Mouse (Mus musculus) spleen, postnatal 0 days (tissue): ENCODE results near the gene Olfr1137. TPM values are rescaled to one million over a fixed set of nuclear protein-coding genes. Genes with fewer than 3 reads are reported as not detected.

ENCODE experiments used
- polyA plus RNA-seq: library from polyadenylated mRNA; unstranded; fragments of >200 nt; fragmentation: Nextera tagmentation; extraction: Ambion mirVana; gene quantifications from 2 replicates; pipeline ENCODE4 v1.2.1, GENCODE M21; 2015

Olfr1137 gene
- polyA plus RNA-seq: not detected in 2 replicates

DNA sequence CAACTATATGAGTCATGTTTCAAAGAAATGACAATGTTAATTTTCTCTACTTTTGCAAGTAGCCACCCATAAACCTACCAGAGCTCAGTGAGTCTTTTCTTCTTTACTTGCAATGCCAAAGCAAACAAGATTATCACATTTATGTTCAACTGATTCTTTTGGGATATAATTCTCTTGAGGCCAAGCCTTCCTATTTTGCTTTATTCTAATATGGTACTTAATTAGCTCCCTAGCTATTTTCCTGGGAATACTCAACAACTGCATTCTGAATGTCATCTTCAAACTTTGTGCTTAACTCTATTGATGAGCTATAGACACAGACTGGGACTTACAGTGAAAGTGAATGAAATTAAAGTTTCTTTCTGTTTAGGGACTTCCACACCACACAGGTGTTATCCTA is at the start of gene Olfr1137:
Gene Olfr1137, minus strand, starts transcription at position 101 of the 400 bp plus-strand sequence.

DNA sequence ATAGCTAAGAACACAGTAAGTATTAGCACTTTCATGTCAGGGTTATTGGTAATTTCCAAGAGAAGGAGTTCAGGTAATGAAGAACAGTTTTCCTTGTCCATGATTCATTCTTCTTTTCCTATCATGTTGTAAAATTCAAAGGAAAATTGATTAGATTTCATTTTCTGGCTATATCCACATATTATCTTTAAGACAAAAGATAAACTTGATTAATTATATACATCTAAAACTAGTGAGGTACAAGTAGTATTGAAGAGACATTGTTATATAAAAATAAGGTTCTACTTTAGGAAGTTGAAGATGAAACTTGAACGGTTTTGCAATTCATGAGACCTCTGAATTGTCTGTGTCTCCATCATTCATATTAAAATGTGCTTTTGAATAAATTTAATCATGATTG is 40.9 kb upstream of the Olfr1137 start, which contains the start of gene Olfr1141:
Gene Olfr1141, minus strand, starts transcription at position 101 of the 400 bp plus-strand sequence.

DNA sequence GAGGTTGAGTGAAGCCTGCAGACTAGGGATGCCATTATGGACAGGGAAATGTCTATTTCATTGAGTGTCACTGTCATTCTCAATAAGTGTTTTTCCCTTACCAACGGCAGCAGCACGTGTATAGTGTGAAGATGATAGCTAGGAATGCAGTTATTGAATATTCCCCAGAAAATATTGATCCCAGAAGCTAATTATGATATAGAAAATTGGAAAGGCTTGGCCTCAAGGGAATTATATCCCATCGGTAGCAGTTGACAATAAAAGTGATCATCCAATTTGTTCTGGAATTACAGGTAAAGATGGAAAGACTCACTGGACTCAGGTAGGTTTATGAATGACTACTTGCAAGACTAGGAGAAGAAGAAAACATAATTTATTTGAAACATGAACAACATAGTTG is 30.5 kb upstream of the Olfr1137 start, which contains the start of gene Olfr1140:
Gene Olfr1140, plus strand, starts transcription at position 301 of the 400 bp plus-strand sequence.

DNA sequence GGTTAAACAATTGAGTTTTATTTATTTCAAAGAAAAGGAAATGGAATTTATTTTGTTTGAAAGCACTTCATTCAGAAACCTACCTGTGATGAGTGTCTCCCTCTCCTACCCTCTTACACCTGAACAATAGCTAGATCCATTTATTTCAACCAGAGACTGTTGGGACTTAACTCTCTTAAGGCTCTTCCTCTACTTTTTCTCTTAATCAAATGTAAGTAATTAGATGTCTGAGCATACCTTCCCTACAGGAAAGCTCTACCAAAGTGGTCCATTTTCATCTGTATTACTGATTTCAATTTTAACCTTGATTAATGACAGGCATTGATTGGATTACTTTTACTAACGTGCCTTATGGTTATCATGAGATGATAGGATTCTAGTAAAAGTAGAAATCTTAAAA is 26.9 kb upstream of the Olfr1137 start, which contains the start of gene Olfr1138:
Gene Olfr1138, minus strand, starts transcription at position 101 of the 400 bp plus-strand sequence.

GRCm38 (mm10) chr2:87693847-87694246 is 19.1 kb downstream of the Olfr1137 start, which contains the start of gene Olfr1136:
TSS of gene Olfr1136 (minus strand) at chr2:87693947.

DNA sequence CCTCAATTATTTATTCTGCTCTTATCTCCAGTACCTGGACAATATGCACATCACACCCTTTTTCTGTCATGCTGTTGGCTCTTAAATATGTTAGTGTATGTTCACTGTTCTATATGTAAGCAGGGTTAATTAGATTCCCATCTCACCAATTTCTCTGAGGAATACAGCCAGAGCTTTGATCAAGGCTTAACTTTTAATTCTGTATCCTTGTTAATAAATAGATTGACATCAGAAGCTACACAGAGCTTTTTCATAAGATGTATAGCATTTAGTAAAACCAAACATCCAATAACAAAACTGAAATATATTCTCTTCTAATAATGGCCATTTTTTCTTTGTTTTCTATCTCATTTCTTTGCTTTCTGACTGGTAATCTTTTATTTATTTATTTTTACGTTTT is 39.4 kb downstream of the Olfr1137 start, which contains the start of gene Olfr1135:
Gene Olfr1135, minus strand, starts transcription at position 101 of the 400 bp plus-strand sequence.

Other genes with a start within 250 kb of the Olfr1137 start
- not detected in 2 replicates for gene Pramel7, start 216.1 kb downstream of the Olfr1137 start, polyA plus RNA-seq
- gene Pramel6, start 206.6 kb downstream of the Olfr1137 start, polyA plus RNA-seq: not detected in 2 replicates
- not detected in 2 replicates for gene Olfr153, start 181.4 kb downstream of the Olfr1137 start, polyA plus RNA-seq
- not detected in 2 replicates for gene Olfr1128, start 167.6 kb downstream of the Olfr1137 start, polyA plus RNA-seq
- not detected in 2 replicates for gene Olfr1129, start 139.3 kb downstream of the Olfr1137 start, polyA plus RNA-seq
- gene Olfr1130, start 107.0 kb downstream of the Olfr1137 start, polyA plus RNA-seq: not detected in 2 replicates
- not detected in 2 replicates for gene Olfr1131, start 86.1 kb downstream of the Olfr1137 start, polyA plus RNA-seq
- gene Olfr1132, start 75.6 kb downstream of the Olfr1137 start, polyA plus RNA-seq: not detected in 2 replicates
- not detected in 2 replicates for gene Olfr1133, start 65.8 kb downstream of the Olfr1137 start, polyA plus RNA-seq
- not detected in 2 replicates for gene Olfr1134, start 54.7 kb downstream of the Olfr1137 start, polyA plus RNA-seq
- gene Olfr1135, start 39.5 kb downstream of the Olfr1137 start, polyA plus RNA-seq: not detected in 2 replicates
- gene Olfr1136, start 19.2 kb downstream of the Olfr1137 start, polyA plus RNA-seq: not detected in 2 replicates
- gene Olfr1138, start 26.8 kb upstream of the Olfr1137 start, polyA plus RNA-seq: not detected in 2 replicates
- gene Olfr1140, start 30.6 kb upstream of the Olfr1137 start, polyA plus RNA-seq: not detected in 2 replicates
- gene Olfr1141, start 40.8 kb upstream of the Olfr1137 start, polyA plus RNA-seq: not detected in 2 replicates
- not detected in 2 replicates for gene Olfr152, start 66.3 kb upstream of the Olfr1137 start, polyA plus RNA-seq
- not detected in 2 replicates for gene Olfr1143, start 87.4 kb upstream of the Olfr1137 start, polyA plus RNA-seq
- gene Olfr1145, start 96.6 kb upstream of the Olfr1137 start, polyA plus RNA-seq: not detected in 2 replicates
- gene Olfr1148, start 117.4 kb upstream of the Olfr1137 start, polyA plus RNA-seq: not detected in 2 replicates
- not detected in 2 replicates for gene Olfr1150-ps1, start 130.8 kb upstream of the Olfr1137 start, polyA plus RNA-seq
- not detected in 2 replicates for gene Olfr1151, start 142.7 kb upstream of the Olfr1137 start, polyA plus RNA-seq
- gene Olfr1152, start 153.3 kb upstream of the Olfr1137 start, polyA plus RNA-seq: 0.02 TPM in 1 of 2 replicates, not detected in the other
- gene Olfr1153, start 181.8 kb upstream of the Olfr1137 start, polyA plus RNA-seq: not detected in 2 replicates
- not detected in 2 replicates for gene Olfr1154, start 192.0 kb upstream of the Olfr1137 start, polyA plus RNA-seq
- not detected in 2 replicates for gene Olfr1155, start 232.0 kb upstream of the Olfr1137 start, polyA plus RNA-seq
- gene Olfr1156, start 239.9 kb upstream of the Olfr1137 start, polyA plus RNA-seq: not detected in 2 replicates